Mouse (Mus musculus): ENCODE data around the gene Ulk4.
A peak's percentile ranks its signal among the peaks of the same experiment; 100 is the strongest.

Ulk4 gene

GRCm38 (mm10) chr9:121277118-121278060, at the start of gene Ulk4:
Gene Ulk4, minus strand, starts transcription at chr9:121277197.
- DNase-seq = peak; percentile 89 to 95

GRCm38 (mm10) chr9:121322034-121322433, 45.0 kb upstream of the Ulk4 start:
- DNase-seq = no peak

GRCm38 (mm10) chr9:121321118-121321517, 44.1 kb upstream of the Ulk4 start:
- DNase-seq = no peak

- no peak for DNase-seq
Observed at GRCm38 (mm10) chr9:121320433-121320832, 43.4 kb upstream of the Ulk4 start.

GRCm38 (mm10) chr9:121319323-121319966, 42.4 kb upstream of the Ulk4 start:
- no peak for DNase-seq

GRCm38 (mm10) chr9:121316621-121317405, 39.8 kb upstream of the Ulk4 start:
- DNase-seq = peak; percentile 53 to 55

- DNase-seq = no peak
Observed at GRCm38 (mm10) chr9:121315901-121316595, 39.1 kb upstream of the Ulk4 start.

- no peak for DNase-seq
Observed at GRCm38 (mm10) chr9:121314541-121315152, 37.6 kb upstream of the Ulk4 start.

GRCm38 (mm10) chr9:121313656-121314374, 36.8 kb upstream of the Ulk4 start:
- DNase-seq = no peak

GRCm38 (mm10) chr9:121312237-121312891, 35.4 kb upstream of the Ulk4 start:
- DNase-seq = no peak

- peak in 1 of 2 experiments; percentile 45 for DNase-seq
Observed at GRCm38 (mm10) chr9:121311846-121312236, 34.8 kb upstream of the Ulk4 start.

- no peak for DNase-seq
Observed at GRCm38 (mm10) chr9:121310501-121310900, 33.5 kb upstream of the Ulk4 start.

GRCm38 (mm10) chr9:121309287-121309686, 32.3 kb upstream of the Ulk4 start:
- no peak for DNase-seq

- DNase-seq = no peak
Observed at GRCm38 (mm10) chr9:121305456-121305855, 28.5 kb upstream of the Ulk4 start.

- no peak for DNase-seq
Observed at GRCm38 (mm10) chr9:121304520-121304919, 27.5 kb upstream of the Ulk4 start.

- DNase-seq = no peak
Observed at GRCm38 (mm10) chr9:121303748-121304147, 26.8 kb upstream of the Ulk4 start.

GRCm38 (mm10) chr9:121303086-121303485, 26.1 kb upstream of the Ulk4 start:
- DNase-seq = no peak

- DNase-seq = no peak
Observed at GRCm38 (mm10) chr9:121302543-121302942, 25.5 kb upstream of the Ulk4 start.

- DNase-seq = no peak
Observed at GRCm38 (mm10) chr9:121301041-121301920, 24.3 kb upstream of the Ulk4 start.

All from cerebellum, postnatal 36 days (tissue).